Mouse (Mus musculus) brain, embryonic 18.5 days (tissue): ENCODE measurements at regions not wholly inside any gene's neighbourhood (a gene's known extent, or its start where the extent isn't known, plus 50 kb on each side); places are given as distances from the start of the nearest gene placed in this dataset.

ENCODE experiments used
- DNase-seq: peaks from one replicate; pipeline ENCODE4 v3.0.0-alpha.2; 2012; ENCODE audit warnings: low read depth, low spot score

DNA sequence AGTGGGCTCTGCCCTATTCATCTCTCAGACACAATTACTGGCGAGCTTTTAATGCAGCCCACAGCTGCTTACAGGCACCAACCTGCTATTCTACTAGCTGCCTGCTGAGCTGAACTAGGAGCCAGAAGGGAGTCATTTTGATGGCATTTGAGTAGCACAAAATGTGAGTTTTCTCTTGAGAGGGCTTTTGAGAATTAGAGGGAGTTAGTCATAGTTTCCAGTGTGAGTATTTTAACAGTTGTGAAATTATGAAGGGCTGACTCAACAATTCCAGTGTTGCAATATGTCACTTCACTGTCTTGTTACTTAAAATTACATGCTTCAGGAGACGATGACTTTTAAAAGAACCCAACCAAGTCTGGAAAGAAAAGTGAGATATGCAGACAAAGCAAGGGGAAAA lies 54.4 kb upstream of the Ly86 start:
- DNase-seq: no peak

DNA sequence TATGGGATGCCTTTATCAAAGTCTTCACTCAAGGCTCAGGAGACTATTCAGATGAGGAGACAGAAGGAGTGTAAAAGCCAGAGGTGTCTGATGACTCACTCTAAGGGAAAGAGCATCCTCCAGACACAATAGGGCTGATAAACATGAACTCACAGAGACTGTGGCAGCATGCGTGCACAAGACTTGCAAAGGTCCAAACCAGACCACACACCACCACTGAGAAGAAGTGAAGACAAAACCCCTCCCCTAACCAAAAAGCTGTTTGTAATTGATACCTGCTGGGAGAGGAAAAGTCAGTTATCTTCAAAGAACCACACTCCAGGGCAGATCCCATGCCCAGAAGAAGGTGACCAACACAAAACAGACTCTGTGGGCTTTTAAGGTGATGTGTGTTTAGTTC lies 56.0 kb upstream of the Ly86 start:
- DNase-seq: no peak

DNA sequence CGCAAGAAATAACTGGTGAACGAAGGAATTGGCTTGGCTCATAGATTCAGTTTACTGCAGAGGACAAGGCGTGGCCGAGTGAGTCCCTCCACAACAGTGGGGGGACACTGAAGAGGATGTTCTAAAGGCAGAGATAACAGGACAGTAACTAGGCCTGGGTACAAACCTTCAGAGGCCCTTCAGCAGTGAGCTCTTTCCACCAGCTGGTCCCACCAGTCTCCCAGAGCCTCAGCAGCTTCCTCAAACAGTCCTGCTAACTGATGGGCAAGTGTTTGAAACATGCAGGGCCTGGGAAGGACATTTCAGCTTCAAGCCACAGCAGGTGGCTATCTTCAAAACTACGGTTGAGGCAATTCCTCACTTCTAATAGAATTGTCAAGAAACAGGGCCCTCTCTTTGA lies 62.5 kb upstream of the Ly86 start:
- no peak for DNase-seq

DNA sequence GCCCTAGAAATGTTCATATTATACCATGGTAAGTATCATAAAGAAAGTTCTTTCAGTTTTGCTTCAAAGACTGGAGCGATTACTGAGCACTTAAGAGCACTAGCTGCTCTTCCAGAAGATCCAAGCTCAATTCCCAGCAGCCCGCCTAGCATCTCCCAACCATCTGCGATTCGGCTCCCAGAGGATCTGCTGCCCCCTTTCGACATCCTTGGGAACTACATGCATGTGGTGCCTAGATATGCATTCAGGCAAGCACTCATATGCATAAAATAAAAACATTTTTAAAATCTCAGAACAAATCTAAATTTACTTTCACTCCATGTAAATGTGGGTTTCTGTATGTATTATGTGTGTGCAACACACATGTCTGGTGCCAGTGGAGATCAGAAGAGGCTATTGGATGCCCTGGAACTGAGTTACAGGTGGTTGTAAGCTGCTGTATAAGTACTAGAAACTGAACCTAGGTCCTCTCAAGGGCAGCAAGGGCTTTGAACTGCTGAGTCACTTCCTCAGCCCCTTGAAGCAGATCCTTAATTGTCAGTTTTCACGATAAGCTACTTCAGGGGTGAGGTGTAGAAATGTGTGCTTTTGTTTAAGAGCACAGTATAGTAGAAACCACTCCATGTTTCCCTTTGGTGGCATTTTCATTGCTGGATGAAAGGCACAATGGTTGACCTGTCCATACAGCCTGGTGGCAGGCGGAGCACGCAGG lies 65.8 kb upstream of the Ly86 start:
- DNase-seq: no peak

DNA sequence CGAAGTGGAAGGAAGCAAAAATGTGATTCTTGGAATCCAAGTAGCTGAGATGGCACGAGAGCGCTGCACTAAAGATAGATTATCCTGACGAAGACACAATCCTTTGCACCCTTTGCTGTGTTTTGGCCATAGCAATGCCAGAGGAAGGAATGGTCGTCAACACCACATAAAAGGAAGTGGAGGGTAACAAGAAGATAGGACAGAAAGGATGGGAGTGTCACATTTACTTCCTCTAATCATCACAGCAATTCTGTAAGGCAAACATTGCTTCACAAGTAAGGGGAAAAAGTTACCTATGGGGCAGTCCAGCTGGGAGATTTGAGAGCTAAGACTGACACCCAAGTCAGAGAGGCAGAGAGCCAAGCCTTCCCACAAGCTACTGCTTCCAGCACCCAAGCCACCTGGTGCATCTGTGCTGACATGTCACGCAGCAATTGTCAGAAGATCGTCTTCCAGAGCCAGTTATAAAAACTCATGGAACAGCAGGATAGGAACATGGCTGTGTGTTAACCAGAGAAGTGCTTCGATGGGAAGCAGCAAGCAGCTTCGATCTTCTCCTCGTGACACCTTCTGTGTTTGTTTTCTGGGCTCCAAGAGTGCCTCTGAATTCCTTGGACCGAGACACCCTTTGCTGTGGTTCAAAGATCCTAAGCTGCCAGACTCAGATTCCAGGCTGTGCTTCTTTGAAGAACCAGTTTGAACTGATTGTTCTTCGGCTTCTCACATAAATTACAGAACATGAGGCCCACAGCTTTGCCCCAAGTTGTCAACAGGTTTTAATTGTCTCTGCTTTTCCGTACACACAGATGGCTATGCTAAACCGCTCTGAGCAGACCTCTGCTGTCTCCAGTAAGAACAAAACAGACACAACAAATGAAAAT lies 95.2 kb upstream of the Ly86 start:
- DNase-seq: peak; percentile 50

DNA sequence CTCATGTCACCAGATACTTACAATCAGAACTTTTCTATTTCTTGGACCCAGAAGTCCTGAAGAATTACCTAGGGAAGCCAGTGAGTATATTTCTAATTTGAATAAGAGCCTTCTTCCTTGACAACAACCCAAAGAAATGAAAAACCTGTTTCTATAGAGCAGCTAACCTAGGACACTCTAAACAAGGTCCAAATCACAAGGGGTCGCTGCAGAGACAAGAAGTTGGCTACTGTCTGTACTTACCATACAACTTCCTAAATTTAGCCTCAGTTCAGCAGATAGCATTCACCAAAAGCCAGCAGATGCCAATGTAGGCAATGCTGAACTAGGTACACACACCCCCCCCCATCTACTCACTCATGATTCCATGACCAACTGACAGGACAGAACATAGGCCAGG lies 96.3 kb upstream of the Ly86 start:
- no peak for DNase-seq

DNA sequence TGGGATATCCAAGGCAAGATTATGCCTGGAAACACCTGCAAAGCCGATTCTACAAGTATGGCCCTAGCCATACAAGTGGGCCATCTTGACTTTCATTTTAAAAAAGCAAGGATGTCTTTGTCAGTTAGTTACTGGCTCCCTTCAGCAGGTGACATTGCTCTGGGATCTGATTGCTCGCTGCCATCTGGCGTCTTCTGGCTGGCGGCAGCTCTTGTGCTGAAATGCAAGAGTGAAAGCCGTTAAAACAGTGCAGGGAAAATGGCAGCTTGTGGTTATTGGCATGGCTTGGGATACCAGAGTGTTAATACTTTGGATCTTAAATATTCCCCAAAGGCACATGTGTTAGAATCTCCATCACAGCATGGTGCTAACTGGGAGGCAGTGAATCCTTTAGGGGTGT lies 105.0 kb upstream of the Ly86 start:
- DNase-seq: no peak

DNA sequence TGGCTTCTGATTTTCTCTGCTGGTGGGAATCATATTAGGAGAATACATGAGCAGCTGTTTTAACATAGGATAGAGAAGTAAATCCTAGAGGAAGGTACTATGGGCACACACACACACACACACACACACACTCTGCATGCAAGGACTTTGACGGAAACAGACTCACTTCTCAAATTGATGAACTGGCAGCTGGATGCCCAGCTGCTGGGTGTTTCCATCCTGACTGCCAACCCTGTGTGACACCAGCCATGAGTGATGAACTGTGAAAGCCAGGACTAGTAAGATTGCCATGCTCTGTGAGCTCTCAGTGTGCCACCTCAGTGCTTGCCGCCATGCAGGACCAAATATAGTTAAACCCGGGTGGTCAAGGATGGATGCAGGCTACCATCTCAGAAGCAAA lies 107.7 kb upstream of the Ly86 start:
- DNase-seq: no peak

DNA sequence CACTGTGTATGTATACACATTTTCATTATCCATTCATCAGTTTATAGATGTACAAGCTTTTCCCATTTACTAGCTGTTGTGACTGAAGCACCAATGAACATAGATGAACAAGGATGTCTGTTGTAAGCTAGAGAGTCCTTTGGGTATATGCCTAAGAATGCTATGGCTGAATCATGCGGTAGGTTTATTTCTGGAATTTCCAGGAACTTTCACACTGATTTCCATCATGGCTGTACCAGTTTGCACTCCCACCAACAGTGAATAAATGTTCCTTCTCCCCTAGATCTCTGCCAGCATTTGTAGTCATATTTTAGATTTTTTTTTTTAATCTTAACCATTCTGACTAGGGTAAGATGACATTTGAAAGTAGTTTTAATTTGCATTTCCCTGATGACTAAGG lies 119.2 kb upstream of the Ly86 start:
- no peak for DNase-seq

DNA sequence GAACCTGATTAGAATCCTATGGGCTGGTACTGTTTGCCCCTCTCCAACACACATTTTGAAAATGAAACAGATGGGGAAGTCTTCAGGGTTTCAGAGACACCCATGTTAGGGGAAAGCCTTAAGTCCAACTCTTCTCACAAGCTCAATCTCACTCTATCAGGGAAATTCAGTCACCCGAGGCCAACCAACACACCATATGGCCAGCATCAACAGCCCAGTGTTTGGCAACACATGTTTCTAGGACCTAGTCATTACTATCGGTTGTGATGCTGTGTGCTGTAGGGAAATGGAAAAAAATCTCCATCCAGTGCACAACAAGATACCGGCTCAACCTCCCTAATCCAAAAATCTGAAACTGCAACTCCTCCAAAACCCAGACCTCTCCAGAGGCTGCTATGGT lies 124.6 kb upstream of the Ly86 start:
- no peak for DNase-seq

DNA sequence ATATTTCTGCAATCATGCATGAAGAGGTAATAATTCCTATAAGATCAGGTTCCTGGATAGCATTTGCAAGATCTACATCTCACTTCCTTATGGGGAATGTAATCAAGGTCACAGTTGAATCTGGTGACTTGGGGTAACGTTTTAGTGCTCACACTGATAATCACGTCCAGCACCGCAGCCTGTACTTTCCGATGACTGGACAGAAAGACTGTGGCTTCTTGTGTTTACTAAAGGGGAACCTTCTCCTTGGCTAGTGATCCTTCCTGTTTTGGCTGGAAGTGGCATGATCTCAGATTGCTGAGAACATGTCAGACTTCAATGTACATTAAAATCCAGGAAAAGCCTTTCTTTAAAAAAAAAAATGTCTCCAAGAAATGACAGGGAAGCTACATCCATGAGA lies 126.4 kb upstream of the Ly86 start:
- no peak for DNase-seq

DNA sequence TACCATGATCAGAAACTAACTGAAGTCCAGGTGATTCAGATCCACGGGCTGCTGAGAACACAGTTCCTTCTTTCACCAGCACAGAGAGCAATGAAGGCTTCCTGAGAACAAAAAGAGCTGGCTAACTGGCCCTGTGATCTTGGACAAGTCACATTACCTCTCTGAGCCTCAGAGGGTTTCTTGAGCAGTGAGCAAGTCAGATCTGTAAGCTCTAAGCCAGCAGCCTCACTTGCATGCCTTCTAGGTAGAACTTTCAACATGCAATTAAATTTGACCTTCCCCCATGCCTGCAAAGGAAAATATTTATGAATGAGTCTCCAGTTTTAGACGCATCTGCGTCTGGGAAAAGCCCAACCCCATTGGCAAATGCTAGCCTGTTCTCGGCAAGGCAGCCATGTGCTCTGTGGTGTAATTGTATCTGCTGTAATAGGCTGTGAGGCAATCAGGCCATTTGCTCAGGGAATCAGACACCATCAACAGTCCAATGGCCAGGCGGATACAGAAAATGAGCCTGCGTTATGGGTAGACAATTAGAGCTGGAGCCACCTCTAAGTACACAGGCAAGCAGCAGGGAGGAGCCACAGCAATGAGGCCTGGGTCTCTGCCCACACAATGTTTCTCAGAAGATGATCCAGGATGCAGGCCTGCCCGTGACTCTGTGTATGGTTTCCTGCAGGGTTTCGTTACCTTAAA lies 130.3 kb upstream of the Ly86 start:
- no peak for DNase-seq

DNA sequence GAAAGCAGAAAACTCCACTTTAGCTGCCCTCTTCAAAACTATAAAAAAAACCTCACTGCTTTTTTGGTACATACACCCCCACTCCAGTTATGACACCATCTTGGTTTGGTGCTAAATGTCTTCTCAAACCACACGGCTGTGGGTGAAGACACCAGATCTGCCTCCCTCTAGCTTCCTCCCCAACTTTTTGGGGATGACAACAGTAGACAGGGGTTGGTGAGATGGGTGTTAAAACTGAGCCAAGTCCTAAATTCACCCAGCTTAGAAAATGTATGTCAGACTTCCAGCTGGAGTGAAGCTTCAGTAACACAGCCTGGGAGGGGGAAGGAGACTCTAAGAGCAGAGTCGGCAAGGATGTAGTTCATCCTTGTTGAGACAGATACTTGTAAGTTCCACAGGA lies 147.1 kb upstream of the F13a1 start:
- DNase-seq: no peak

DNA sequence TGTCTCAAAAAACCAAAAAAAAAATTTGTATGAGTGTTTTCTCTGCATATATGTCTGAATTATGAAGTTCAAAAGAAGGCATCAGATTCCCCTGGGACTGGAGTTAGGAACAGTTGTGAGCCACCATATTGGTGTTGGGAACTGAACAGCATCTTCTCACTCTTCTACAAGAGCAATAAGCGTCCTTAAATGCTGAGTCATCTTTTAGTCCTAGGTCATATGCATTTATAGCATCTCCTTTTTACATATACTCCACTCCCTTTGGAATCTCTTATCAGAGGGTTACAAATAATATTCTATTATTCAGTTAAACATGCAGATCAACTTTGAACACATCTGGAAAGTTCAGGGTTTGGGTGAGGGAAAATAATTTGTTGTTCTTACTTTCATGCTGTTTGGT lies 145.8 kb upstream of the F13a1 start:
- DNase-seq: no peak

DNA sequence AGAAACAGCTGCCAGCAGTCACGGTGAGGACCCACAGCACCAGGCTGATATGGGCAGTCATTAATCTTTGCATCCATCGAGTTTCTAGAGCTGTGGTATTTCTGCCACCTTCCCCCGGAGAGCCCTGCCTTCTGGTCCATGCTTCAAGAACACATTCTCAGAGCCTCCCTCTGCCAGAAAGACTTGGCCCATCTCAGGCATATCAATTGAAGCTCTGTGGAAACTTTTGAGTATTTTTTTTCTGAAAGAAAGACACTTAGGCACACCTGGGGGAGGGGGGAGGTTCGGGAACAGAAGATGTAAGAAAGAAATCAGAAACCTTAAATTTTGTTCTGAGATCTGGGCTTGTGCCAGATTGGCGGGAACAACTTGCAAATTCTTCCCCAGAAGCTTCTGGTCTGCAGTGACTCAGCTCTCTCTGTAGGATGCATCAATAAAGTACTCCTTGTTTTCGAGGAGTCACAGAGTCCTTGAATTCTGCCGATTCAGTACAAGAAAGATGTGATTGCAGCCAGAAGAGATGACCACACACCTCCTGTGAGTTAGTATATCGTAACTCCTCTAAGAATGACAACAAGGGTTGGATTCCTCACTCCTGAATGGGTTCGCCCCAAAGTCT lies 131.2 kb upstream of the F13a1 start:
- no peak for DNase-seq

DNA sequence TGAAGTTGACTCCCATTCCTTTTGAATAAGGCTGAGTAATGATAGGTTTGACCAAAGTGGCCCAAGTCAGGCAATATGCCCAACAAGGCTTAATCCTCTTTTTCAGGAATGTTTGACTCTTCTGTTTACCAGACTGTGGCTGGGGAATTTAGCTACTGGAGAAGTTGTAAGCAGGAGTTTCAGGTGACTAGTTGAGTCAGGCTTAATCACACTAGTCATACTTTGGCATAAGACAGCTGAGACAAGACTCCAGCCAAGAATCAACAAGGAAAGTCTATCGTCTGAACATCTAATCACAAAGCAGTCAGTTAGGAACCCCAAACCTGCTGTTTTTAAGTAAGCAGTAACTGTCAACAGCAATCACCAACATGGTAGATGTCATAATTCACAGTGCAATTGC lies 126.5 kb upstream of the F13a1 start:
- no peak for DNase-seq

DNA sequence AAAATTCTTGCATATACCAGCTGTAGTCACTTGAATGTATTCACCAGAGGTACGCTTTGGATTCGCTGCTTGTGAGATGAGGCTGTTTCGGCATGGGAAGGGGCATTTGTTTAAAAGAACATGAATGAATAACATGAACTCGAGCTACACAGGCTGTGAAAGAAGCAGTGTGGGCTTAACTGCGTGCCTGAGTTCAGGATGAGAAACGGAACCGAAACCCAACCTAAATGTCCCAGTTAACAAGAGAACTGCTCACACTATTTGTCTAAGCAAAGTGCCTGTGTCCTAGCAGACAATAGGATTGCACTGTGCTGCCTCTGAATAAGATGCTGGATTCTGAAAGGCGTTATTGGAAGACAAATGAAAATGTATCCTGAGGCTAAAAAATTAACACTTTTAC lies 126.0 kb upstream of the F13a1 start:
- no peak for DNase-seq

DNA sequence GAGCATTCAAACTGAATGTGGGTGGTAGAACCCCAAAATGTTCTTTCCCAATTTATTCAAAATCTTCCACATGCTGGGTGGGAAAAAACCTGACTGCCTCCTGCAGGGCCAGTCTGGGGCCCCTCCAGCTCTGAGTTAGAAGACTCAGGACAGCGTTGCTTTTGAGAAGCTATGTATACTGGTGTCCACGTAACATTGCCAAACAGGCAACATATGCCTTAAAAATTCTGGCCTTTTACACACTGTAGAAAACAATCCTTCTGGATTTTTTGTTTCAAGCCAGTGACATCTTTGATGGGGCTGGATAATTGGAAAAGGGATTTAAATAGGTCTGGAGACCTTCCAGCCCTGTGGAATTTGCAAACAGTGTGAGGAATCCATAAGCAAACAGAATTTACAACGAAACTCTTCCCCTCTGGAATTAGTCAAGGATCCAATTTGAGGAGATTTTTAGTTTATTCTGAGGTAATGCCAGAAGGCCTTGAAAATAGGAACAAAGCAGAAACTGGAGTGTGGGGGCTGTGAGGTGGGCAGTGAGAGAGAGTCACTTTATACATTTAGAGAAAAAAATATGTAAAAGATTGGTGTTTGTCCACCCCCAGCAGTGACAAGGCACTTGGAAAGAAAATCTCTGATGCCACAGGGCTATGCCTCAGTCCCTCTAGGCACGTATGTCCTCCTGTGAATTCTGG lies 108.9 kb upstream of the F13a1 start:
- no peak for DNase-seq

DNA sequence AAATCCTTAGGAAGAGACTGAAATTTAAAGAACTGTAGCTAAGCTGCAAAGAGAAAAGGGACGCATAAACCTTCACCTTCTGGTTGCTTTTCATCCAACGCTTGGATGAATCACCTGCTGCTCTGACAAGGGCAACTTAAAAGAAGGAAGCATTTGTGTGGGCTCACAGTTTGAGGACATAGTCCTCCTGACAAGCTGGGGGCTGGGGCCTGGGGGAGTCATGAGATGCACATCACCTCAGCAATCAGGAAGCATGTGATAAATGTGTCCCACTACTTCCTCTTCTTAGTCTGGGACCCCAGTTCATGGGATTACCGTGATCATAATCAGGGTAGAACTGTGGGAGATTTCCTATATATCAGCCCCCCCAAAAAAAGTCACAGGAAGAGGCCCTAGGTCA lies 107.8 kb upstream of the F13a1 start:
- no peak for DNase-seq

DNA sequence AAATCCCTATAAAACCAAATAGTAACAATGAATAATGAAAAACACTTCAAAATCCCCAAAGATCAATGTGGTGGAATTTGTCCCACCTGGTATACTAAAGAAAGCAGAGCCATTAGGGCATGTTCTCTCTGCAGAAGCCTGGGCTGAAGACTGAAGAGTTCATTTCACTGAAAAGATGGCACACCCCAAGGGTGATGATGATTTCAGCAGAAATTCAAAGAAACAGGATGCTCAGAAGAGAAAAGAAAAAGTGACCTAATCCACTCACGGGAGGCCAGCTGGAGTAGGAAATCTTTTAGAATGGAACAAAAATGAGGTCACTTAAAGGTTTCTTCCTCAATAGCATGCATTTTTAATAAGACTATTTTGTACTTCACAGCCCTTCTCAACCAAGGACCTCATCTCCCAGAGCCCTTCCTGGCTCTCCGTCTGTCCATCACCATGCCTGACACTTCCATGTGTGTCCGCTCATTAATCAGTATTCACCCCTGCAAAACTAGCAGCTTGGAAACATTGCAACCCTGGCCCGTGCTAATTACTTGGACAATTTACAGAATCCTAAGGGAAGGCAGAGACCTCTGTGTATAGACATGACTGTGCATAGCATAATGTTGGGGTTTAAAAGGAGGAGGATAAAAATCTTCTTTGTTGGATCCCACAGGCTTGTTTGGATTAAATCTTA lies 101.9 kb upstream of the F13a1 start:
- DNase-seq: no peak

DNA sequence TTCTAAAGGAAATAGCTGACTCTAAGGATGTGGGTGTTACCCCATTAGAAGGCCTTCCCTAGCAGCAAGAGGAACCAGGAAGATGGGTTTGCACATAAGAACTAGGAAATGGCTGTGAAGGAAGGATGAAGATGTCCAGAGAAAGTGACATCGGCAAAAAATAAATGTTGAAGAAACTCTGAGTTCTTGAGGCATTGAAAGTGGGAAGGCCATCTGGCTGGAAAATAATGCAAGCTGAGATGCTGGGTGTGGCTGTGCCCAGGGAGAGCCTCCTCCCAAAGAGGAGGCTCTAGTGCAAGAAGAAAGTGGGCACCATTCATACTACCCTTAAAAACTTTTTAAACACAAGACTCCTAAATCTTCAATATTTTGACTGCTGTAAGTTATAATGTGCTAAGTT lies 99.9 kb upstream of the F13a1 start:
- no peak for DNase-seq
